Mouse (Mus musculus) midbrain, embryonic 11.5 days (tissue): Measurements from ENCODE around the gene Lfng. TPM values are rescaled to one million over a fixed set of nuclear protein-coding genes. Genes with fewer than 3 reads are reported as not detected.

Source experiments
- ATAC-seq: fragments of 200-750 bp; cut with Nextera tagmentation; 2 replicates; pipeline ENCODE4 v1.8.0; 2017; ENCODE audit warnings: moderate TSS enrichment, moderate library complexity; ENCODE audit not compliant: low FRiP score
- DNase-seq: peaks from one replicate; pipeline ENCODE4 v3.0.0; 2015; ENCODE audit warnings: low spot score; ENCODE audit errors: missing footprints
- H3K27ac ChIP-seq: fragments of 300-500 bp; sonication (generic); 2 replicates; pipeline ENCODE4 v1.5.1; 2014; ENCODE audit warnings: low read depth, low read length
- H3K27me3 ChIP-seq: fragments of 300-500 bp; sonication (generic); 2 replicates; pipeline ENCODE4 v1.6.1; 2014; ENCODE audit warnings: mild to moderate bottlenecking, low read length, moderate library complexity, mixed read lengths; ENCODE audit not compliant: control insufficient read depth, insufficient read depth
- H3K36me3 ChIP-seq: fragments of 300-500 bp; sonication (generic); 2 replicates; pipeline ENCODE4 v1.6.1; 2014; ENCODE audit warnings: mild to moderate bottlenecking, low read length, moderate library complexity, mixed read lengths; ENCODE audit not compliant: control insufficient read depth, insufficient read depth
- H3K4me1 ChIP-seq: fragments of 300-500 bp; sonication (generic); 2 replicates; pipeline ENCODE4 v1.6.1; 2014; ENCODE audit warnings: low read length; ENCODE audit not compliant: control insufficient read depth, insufficient read depth
- H3K4me2 ChIP-seq: fragments of 300-500 bp; sonication (generic); 2 replicates; pipeline ENCODE4 v1.6.1; 2014; ENCODE audit warnings: mild to moderate bottlenecking, moderate library complexity
- H3K4me3 ChIP-seq: fragments of 300-500 bp; sonication (generic); 2 replicates; pipeline ENCODE4 v1.5.1; 2014; ENCODE audit warnings: low read depth, low read length
- H3K9ac ChIP-seq: fragments of 300-500 bp; sonication (generic); 2 replicates; pipeline ENCODE4 v1.6.1; 2014; ENCODE audit warnings: low read length
- H3K9me3 ChIP-seq: fragments of 300-500 bp; sonication (generic); 2 replicates; pipeline ENCODE4 v1.6.1; 2016; ENCODE audit warnings: low read length; ENCODE audit not compliant: control insufficient read depth
- whole genome bisulfite sequencing: fragments of 180-500 bp; shearing (Covaris S2); extraction: QIAGEN DNeasy Blood & Tissue Kit; methylation state at CpG from one replicate; pipeline ENCODE4 v1.1.7; 2014; 5-methylcytosine and 5-hydroxymethylcytosine counted together
- polyA plus RNA-seq: library from polyadenylated mRNA; unstranded; fragments of >200 nt; fragmentation: Nextera tagmentation; extraction: Ambion mirVana; gene quantifications from 2 replicates; pipeline ENCODE4 v1.2.1, GENCODE M21; 2014

Lfng gene
- polyA plus RNA-seq, 1 experiment from 2014 or later: 40.5 TPM

DNA sequence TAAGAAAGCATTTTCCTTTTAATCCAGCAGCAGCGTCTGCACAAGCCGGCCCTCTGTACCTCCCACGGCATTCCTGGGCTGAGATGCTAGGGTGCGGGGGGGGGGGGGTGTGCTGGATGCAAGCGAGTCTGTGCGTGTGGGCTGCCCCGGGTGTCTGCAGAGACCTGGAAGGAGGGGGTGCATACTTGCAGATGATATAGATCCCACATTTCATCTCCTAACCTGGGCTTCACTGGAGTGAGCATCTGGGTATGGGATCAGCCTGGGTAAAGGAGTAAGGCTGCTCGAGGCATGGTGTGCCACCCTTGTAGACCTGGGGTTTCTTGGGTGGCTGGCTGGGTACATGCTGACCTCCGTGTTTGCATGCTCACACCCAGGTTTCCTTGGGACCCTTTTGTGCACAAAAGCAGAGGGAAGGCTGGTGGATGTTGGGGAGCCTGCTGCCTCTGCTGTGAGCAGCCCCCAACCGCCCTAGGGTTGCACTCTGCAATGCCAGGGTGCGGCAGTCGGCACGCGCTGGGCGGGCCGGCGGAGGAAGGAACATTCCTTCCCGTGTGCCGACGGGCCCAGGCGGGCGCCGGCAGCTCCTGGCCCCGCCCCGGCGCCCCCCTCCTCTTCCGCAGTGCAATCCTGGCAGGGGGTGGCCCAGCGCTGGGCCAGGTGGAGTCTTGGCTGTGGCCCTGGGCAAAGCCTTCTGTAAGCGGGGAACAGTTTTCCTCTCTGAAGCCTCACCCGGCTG, 3.3 kb downstream of the Lfng start:
- Histone ChIP-seq H3K36me3 (peaks cover 20% of the 10 kb centered on the region), H3K4me3 (peak overlapping the region; percentile 75), H3K27me3 (peaks cover 5% of the 10 kb centered on the region; the same call in 1 of the 2 replicates), H3K4me1 (peaks cover 51% of the 10 kb centered on the region), H3K27ac (peak overlapping the region; percentile 98), H3K9me3 (no peaks in the 10 kb centered on the region), H3K4me2 (peak overlapping the region; percentile 47), H3K9ac (peak overlapping the region; percentile 94)
- 1% methylated on average over 28 of the region's 30 CpGs for WGBS
- DNase-seq (peak; percentile 97), ATAC-seq (peak; percentile 7; the same call in 1 of the 2 replicates)

DNA sequence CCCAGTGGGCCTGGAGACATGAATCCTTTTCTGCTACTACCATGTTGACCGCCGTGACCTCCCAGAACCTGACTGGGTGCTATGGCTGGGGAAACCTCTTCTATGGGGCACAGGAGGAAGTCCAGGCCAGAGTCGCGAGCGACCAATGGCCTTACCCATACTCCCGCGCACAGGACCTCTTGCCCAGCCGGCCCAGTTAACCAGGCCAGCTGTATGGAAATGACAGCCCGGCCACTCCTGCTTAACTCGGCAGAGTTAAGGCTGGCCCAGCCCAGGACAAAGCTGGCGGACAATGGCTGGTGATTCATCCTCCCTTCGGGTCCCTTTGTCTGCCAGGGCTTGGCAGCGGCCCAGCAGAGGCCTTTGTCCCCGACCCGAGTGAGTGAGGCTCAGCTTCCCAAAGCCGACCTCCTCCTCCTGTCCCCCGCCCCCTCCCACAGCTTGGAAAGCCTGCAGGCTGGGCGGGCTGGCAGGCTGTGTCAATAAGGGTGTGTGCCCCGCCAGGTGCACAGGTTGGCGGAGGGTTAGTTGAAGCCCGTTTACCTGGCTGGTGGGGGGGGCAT, 4.0 kb downstream of the Lfng start:
- WGBS: 4% methylated on average over 21 of the region's 21 CpGs
- peak overlapping the region; percentile 94 for H3K9ac ChIP-seq
- peaks cover 3% of the 10 kb centered on the region; the same call in 1 of the 2 replicates for H3K27me3 ChIP-seq
- peak overlapping the region; percentile 47 for H3K4me2 ChIP-seq
- no peaks in the 10 kb centered on the region for H3K9me3 ChIP-seq
- peak; percentile 74 for ATAC-seq
- H3K27ac ChIP-seq: peak overlapping the region; percentile 98
- peaks cover 46% of the 10 kb centered on the region for H3K4me1 ChIP-seq
- DNase-seq: peak; percentile 98
- peak overlapping the region; percentile 75 for H3K4me3 ChIP-seq
- H3K36me3 ChIP-seq: peaks cover 20% of the 10 kb centered on the region

DNA sequence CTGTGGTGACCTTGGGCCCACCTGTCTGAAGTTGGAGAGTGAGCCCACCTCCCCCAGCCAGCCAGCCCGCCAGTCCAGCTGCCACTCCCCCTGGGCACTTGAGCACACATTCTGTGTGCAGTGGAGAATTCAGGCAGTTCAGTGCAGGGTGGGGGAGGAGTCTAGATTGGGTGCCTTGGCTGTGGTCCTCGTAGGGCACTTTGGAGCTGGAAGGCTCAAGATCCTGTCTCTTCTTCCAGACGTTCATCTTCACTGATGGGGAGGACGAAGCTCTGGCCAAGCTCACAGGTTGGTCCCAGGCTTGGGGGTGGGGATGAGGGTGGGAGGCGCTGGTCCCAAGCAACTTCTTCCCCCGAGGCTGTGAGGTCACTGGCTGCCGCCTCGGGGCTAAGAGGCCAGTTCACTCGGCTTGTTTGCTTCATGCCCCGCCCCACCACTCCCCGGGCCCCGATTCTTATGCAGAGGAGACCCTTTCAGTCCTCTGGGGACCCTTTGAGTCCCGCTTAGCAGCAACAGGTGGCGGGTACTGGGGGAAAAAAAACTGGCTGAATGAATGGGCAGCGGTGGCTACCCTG, 4.6 kb downstream of the Lfng start:
- 11% methylated on average over 15 of the region's 15 CpGs for WGBS
- Histone ChIP-seq H3K4me3 (peak overlapping the region; percentile 75), H3K9ac (peak overlapping the region; percentile 94), H3K27me3 (no peaks in the 10 kb centered on the region), H3K4me1 (peaks cover 40% of the 10 kb centered on the region), H3K4me2 (peak overlapping the region; percentile 47), H3K9me3 (no peaks in the 10 kb centered on the region), H3K27ac (peak overlapping the region; percentile 98), H3K36me3 (peaks cover 20% of the 10 kb centered on the region)
- ATAC-seq (peak; percentile 45), DNase-seq (peak; percentile 97)

DNA sequence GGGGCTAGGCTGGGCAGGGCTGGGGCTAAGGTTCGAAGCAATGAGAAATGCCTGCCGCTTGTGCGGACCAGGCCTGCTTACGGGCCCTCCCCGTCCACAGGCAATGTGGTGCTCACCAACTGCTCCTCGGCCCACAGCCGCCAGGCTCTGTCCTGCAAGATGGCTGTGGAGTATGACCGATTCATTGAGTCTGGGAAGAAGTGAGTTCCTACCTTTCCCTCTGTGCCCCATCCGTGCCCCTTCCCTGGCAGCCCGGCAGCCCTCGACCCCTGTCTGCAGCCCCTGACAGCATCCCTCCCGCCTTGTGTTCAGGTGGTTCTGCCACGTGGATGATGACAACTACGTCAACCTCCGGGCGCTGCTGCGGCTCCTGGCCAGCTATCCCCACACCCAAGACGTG, 5.1 kb downstream of the Lfng start:
- peaks cover 20% of the 10 kb centered on the region for H3K36me3 ChIP-seq
- H3K27ac ChIP-seq: peak overlapping the region; percentile 98
- ATAC-seq: no peak; the same call in 1 of the 2 replicates
- H3K9me3 ChIP-seq: no peaks in the 10 kb centered on the region
- WGBS: 26% methylated on average over 18 of the region's 18 CpGs
- no peaks in the 10 kb centered on the region for H3K27me3 ChIP-seq
- peak overlapping the region; percentile 47 for H3K4me2 ChIP-seq
- peaks cover 38% of the 10 kb centered on the region for H3K4me1 ChIP-seq
- H3K4me3 ChIP-seq: peak overlapping the region; percentile 75
- peak overlapping the region; percentile 94 for H3K9ac ChIP-seq
- no peak for DNase-seq

DNA sequence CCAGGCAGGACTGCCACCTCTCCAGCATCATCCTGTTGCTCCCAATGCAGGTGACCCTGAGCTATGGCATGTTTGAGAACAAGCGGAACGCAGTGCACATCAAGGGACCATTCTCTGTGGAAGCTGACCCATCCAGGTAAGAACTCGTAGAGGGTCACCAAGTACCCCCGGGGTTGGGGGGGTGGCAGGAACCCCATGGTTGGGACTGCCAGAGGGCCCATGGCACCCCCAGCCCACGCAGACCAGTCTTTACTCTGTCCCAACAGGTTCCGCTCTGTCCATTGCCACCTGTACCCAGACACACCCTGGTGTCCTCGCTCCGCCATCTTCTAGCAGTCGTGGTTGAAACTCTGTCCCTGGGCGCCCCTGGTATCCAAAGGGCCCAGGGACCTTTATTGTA, 7.0 kb downstream of the Lfng start:
- Histone ChIP-seq H3K9me3 (no peaks in the 10 kb centered on the region), H3K27me3 (no peaks in the 10 kb centered on the region), H3K36me3 (peaks cover 20% of the 10 kb centered on the region), H3K27ac (no peak overlapping the region), H3K4me3 (no peak overlapping the region), H3K4me2 (no peak overlapping the region), H3K4me1 (peaks cover 37% of the 10 kb centered on the region), H3K9ac (no peak overlapping the region)
- WGBS: 94% methylated on average over 10 of the region's 10 CpGs
- no peak for ATAC-seq
- no peak for DNase-seq

DNA sequence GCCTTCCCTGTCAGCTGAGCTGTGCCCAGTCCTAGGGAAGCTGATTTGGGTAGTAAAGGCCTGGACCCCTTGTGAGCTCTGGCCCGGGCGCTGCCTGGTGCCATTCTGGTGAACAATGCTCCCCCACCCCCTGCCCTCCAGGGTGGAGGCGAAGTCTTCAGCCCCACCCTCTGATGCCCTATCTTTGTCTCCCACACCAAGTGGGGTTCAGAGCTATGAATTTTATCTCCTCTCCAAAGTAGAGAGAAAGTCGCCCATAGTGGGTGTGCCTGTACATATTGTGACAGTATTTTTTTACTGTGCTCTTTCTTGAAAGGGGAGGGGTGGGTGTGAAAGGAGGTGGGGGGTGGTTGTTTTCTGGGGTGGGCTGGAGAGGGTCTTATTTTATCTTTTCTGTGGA, 7.7 kb downstream of the Lfng start:
- Histone ChIP-seq H3K4me1 (peaks cover 35% of the 10 kb centered on the region), H3K36me3 (peaks cover 20% of the 10 kb centered on the region), H3K27me3 (no peaks in the 10 kb centered on the region), H3K9me3 (no peaks in the 10 kb centered on the region), H3K4me3 (no peak overlapping the region), H3K4me2 (no peak overlapping the region), H3K9ac (no peak overlapping the region), H3K27ac (peak overlapping the region; percentile 0; the same call in 1 of the 2 replicates)
- no peak for ATAC-seq
- DNase-seq: no peak
- WGBS: 94% methylated on average over 4 of the region's 4 CpGs

DNA sequence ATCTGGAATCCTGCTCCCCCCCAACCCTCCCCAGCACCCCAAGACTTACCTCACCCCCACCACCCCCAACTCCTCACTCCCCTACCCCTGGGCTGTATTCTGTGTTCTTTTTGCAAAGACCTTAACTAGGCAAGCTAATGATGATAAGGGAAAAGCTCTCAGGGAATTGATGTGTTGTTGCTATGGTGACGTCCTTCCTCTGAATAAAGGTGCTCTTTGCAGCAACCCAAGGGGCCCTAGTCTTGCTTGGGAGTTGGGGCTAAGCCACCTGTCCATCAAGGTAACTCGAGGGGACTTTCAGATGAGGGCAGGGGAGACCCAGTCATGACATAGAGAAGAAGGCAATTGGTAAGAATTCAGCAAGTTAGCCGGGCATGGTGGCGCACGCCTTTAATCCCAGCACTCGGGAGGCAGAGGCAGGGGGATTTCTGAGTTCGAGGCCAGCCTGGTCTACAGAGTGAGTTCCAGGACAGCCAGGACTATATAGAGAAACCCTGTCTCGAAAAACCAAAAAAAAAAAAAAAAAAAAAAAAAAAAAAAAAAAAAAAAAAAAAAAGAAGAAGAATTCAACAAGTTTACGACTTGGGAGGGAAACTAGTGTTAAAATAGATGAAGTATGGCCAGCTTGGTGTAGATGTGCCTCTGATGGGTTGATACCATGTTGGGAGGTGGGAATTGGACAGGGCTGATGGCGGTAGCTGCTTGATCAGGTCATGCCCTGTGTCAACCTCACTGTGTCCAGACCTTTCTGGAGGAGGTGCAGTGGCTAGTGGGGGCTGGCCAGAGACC, 8.4 kb downstream of the Lfng start:
- H3K27me3 ChIP-seq: no peaks in the 10 kb centered on the region
- H3K36me3 ChIP-seq: peaks cover 20% of the 10 kb centered on the region
- no peak for DNase-seq
- H3K4me1 ChIP-seq: peaks cover 29% of the 10 kb centered on the region
- WGBS: 82% methylated on average over 10 of the region's 10 CpGs
- no peak for ATAC-seq
- no peak overlapping the region for H3K4me3 ChIP-seq
- no peaks in the 10 kb centered on the region for H3K9me3 ChIP-seq
- no peak overlapping the region for H3K9ac ChIP-seq
- no peak overlapping the region for H3K4me2 ChIP-seq
- no peak overlapping the region; the same call in 1 of the 2 replicates for H3K27ac ChIP-seq

DNA sequence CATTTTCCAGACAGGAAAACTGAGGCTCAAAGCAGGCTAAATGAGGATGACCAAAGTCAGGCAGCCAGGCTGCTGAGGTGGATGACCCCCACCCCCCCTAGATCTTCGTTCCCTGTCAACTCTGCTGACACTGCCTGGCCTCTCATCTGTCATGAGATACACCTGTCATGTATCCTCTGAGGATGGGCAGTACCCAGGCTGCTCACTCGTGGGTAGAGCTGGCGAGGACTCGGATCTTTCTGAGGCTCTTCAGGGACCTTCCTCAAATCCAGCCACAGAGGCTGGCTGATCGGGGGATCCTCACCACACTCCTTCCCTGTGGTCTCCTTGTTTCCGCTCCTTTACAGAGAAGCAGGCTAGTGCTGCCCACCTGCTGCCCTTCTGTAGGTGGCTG, 9.0 kb downstream of the Lfng start:
- Histone ChIP-seq H3K9me3 (no peaks in the 10 kb centered on the region), H3K4me1 (peaks cover 24% of the 10 kb centered on the region), H3K4me2 (no peak overlapping the region), H3K27me3 (no peaks in the 10 kb centered on the region), H3K4me3 (no peak overlapping the region), H3K9ac (no peak overlapping the region), H3K27ac (no peak overlapping the region), H3K36me3 (peaks cover 20% of the 10 kb centered on the region)
- ATAC-seq (no peak), DNase-seq (no peak)
- 76% methylated on average over 6 of the region's 6 CpGs for WGBS
